Mouse (Mus musculus): ENCODE results near the gene Tmem182.

The Tmem182 gene

GRCm38 (mm10) chr1:40805351-40805750 is at the start of gene Tmem182:
Gene Tmem182, plus strand, starts transcription at chr1:40805601.
- DNase-seq (ENCODE audit: low spot score in 2 of 2): no peak

GRCm38 (mm10) chr1:40759751-40760445 is 45.5 kb upstream of the Tmem182 start:
- no peak for DNase-seq (ENCODE audit: low spot score in 2 of 2)

GRCm38 (mm10) chr1:40764042-40764441 is 41.4 kb upstream of the Tmem182 start:
- DNase-seq (ENCODE audit: low spot score in 2 of 2): no peak

GRCm38 (mm10) chr1:40764701-40765275 is 40.6 kb upstream of the Tmem182 start:
- DNase-seq (ENCODE audit: low spot score in 2 of 2): no peak

- DNase-seq (ENCODE audit: low spot score in 2 of 2): no peak
These were observed 39.9 kb upstream of the Tmem182 start for GRCm38 (mm10) chr1:40765521-40765920.

GRCm38 (mm10) chr1:40767588-40767987 is 37.8 kb upstream of the Tmem182 start:
- DNase-seq (ENCODE audit: low spot score in 2 of 2): no peak

- DNase-seq (ENCODE audit: low spot score in 2 of 2): peak; percentile 50 to 55
These were observed 36.8 kb upstream of the Tmem182 start for GRCm38 (mm10) chr1:40768606-40769005.

GRCm38 (mm10) chr1:40769331-40769894 is 36.0 kb upstream of the Tmem182 start:
- no peak for DNase-seq (ENCODE audit: low spot score in 2 of 2)

- no peak for DNase-seq (ENCODE audit: low spot score in 2 of 2)
These were observed 34.0 kb upstream of the Tmem182 start for GRCm38 (mm10) chr1:40771196-40771970.

GRCm38 (mm10) chr1:40773234-40773633 is 32.2 kb upstream of the Tmem182 start:
- DNase-seq (ENCODE audit: low spot score in 2 of 2): no peak

- no peak for DNase-seq (ENCODE audit: low spot score in 2 of 2)
These were observed 31.4 kb upstream of the Tmem182 start for GRCm38 (mm10) chr1:40774040-40774439.

GRCm38 (mm10) chr1:40776102-40776501 is 29.3 kb upstream of the Tmem182 start:
- DNase-seq (ENCODE audit: low spot score in 2 of 2): no peak

GRCm38 (mm10) chr1:40776763-40777162 is 28.6 kb upstream of the Tmem182 start:
- DNase-seq (ENCODE audit: low spot score in 2 of 2): no peak

- DNase-seq (ENCODE audit: low spot score in 2 of 2): no peak
These were observed 22.0 kb upstream of the Tmem182 start for GRCm38 (mm10) chr1:40783450-40783849.

- no peak for DNase-seq (ENCODE audit: low spot score in 2 of 2)
These were observed 21.1 kb upstream of the Tmem182 start for GRCm38 (mm10) chr1:40784306-40784705.

GRCm38 (mm10) chr1:40785876-40786445 is 19.4 kb upstream of the Tmem182 start:
- DNase-seq (ENCODE audit: low spot score in 2 of 2): no peak

GRCm38 (mm10) chr1:40788956-40789355 is 16.4 kb upstream of the Tmem182 start:
- DNase-seq (ENCODE audit: low spot score in 2 of 2): no peak

- peak in 1 of 2 experiments; percentile 8 for DNase-seq (ENCODE audit: low spot score in 2 of 2)
These were observed 15.7 kb upstream of the Tmem182 start for GRCm38 (mm10) chr1:40789666-40790233.

- peak; percentile 89 to 92 for DNase-seq (ENCODE audit: low spot score in 2 of 2)
These were observed 14.9 kb upstream of the Tmem182 start, which contains the start of gene Mfsd9 for GRCm38 (mm10) chr1:40790324-40791141. Gene Mfsd9, minus strand, starts transcription at chr1:40790687.

GRCm38 (mm10) chr1:40795508-40795907 is 9.9 kb upstream of the Tmem182 start:
- no peak for DNase-seq (ENCODE audit: low spot score in 2 of 2)

GRCm38 (mm10) chr1:40797348-40797747 is 8.1 kb upstream of the Tmem182 start:
- DNase-seq (ENCODE audit: low spot score in 2 of 2): peak; percentile 73 to 74

All from right cerebral cortex, adult 2 months (tissue).